Mouse (Mus musculus): Measurements from ENCODE around the gene Taf5.

Taf5 gene

GRCm38 (mm10) chr19:47067096-47067882, at the start of gene Taf5:
Gene Taf5, plus strand, starts transcription at chr19:47067746.
- DNase-seq (ENCODE audit: low read depth, low spot score), result peak; percentile 99

GRCm38 (mm10) chr19:47017831-47018230, 49.7 kb upstream of the Taf5 start:
- peak; percentile 82 for DNase-seq (ENCODE audit: low read depth, low spot score)

GRCm38 (mm10) chr19:47018330-47018729, 49.2 kb upstream of the Taf5 start:
- DNase-seq (ENCODE audit: low read depth, low spot score), result no peak

- DNase-seq (ENCODE audit: low read depth, low spot score), result peak; percentile 90
Observed at GRCm38 (mm10) chr19:47019326-47019725, 48.2 kb upstream of the Taf5 start.

GRCm38 (mm10) chr19:47022709-47023108, 44.8 kb upstream of the Taf5 start:
- DNase-seq (ENCODE audit: low read depth, low spot score), result no peak

GRCm38 (mm10) chr19:47023546-47023945, 44.0 kb upstream of the Taf5 start:
- DNase-seq (ENCODE audit: low read depth, low spot score), result peak; percentile 56

GRCm38 (mm10) chr19:47024954-47025353, 42.6 kb upstream of the Taf5 start:
- DNase-seq (ENCODE audit: low read depth, low spot score), result peak; percentile 38

GRCm38 (mm10) chr19:47026513-47026912, 41.0 kb upstream of the Taf5 start:
- DNase-seq (ENCODE audit: low read depth, low spot score), result peak; percentile 25

- DNase-seq (ENCODE audit: low read depth, low spot score), result no peak
Observed at GRCm38 (mm10) chr19:47029796-47030195, 37.8 kb upstream of the Taf5 start.

- DNase-seq (ENCODE audit: low read depth, low spot score), result no peak
Observed at GRCm38 (mm10) chr19:47031770-47032169, 35.8 kb upstream of the Taf5 start.

GRCm38 (mm10) chr19:47034916-47035315, 32.6 kb upstream of the Taf5 start:
- DNase-seq (ENCODE audit: low read depth, low spot score), result no peak

- DNase-seq (ENCODE audit: low read depth, low spot score), result no peak
Observed at GRCm38 (mm10) chr19:47036596-47036995, 30.9 kb upstream of the Taf5 start.

GRCm38 (mm10) chr19:47040720-47041473, 26.6 kb upstream of the Taf5 start:
- no peak for DNase-seq (ENCODE audit: low read depth, low spot score)

- DNase-seq (ENCODE audit: low read depth, low spot score), result no peak
Observed at GRCm38 (mm10) chr19:47043608-47044007, 23.9 kb upstream of the Taf5 start.

GRCm38 (mm10) chr19:47046343-47046742, 21.2 kb upstream of the Taf5 start:
- no peak for DNase-seq (ENCODE audit: low read depth, low spot score)

- peak; percentile 97 for DNase-seq (ENCODE audit: low read depth, low spot score)
Observed at GRCm38 (mm10) chr19:47047236-47047833, 20.2 kb upstream of the Taf5 start.

- peak; percentile 43 for DNase-seq (ENCODE audit: low read depth, low spot score)
Observed at GRCm38 (mm10) chr19:47049061-47049460, 18.5 kb upstream of the Taf5 start.

- DNase-seq (ENCODE audit: low read depth, low spot score), result no peak
Observed at GRCm38 (mm10) chr19:47049840-47050239, 17.7 kb upstream of the Taf5 start.

- peak; percentile 96 for DNase-seq (ENCODE audit: low read depth, low spot score)
Observed at GRCm38 (mm10) chr19:47050271-47051032, 17.1 kb upstream of the Taf5 start, which contains the start of gene Pcgf6. Gene Pcgf6, minus strand, starts transcription at chr19:47050906.

GRCm38 (mm10) chr19:47052927-47053326, 14.6 kb upstream of the Taf5 start:
- DNase-seq (ENCODE audit: low read depth, low spot score), result no peak

- DNase-seq (ENCODE audit: low read depth, low spot score), result no peak
Observed at GRCm38 (mm10) chr19:47053471-47053870, 14.1 kb upstream of the Taf5 start.

- DNase-seq (ENCODE audit: low read depth, low spot score), result no peak
Observed at GRCm38 (mm10) chr19:47057684-47058083, 9.9 kb upstream of the Taf5 start.

Measured in ZHBTc4 (cell line).